Mouse (Mus musculus): ENCODE results near the gene 2310039H08Rik.

- no peak for TF ChIP-seq POLR2A (IDR thresholded peaks at IDR 0.05; ENCODE audit: insufficient read length, low read depth)
- TF ChIP-seq USF1 (IDR thresholded peaks at IDR 0.05; ENCODE audit: low read depth) = no peak
- no peak for TF ChIP-seq MYOG (IDR thresholded peaks at IDR 0.05; ENCODE audit: control insufficient read depth in 1 of 3, insufficient read depth in 1 of 3, insufficient read length in 2 of 3, low read depth in 2 of 3)
- no peak for TF ChIP-seq CEBPB (IDR thresholded peaks at IDR 0.05; ENCODE audit: insufficient read depth, poor library complexity, severe bottlenecking)
- no peak for TF ChIP-seq REST (IDR thresholded peaks at IDR 0.05; ENCODE audit: insufficient read depth, insufficient read length)
- TF ChIP-seq MAX (IDR thresholded peaks at IDR 0.05; ENCODE audit: low read depth) = no peak
These were observed 21.2 kb upstream of the 2310039H08Rik start for GRCm38 (mm10) chr17:46751056-46751793.
